Mouse (Mus musculus): Measurements from ENCODE around the gene Agbl1.

DNA sequence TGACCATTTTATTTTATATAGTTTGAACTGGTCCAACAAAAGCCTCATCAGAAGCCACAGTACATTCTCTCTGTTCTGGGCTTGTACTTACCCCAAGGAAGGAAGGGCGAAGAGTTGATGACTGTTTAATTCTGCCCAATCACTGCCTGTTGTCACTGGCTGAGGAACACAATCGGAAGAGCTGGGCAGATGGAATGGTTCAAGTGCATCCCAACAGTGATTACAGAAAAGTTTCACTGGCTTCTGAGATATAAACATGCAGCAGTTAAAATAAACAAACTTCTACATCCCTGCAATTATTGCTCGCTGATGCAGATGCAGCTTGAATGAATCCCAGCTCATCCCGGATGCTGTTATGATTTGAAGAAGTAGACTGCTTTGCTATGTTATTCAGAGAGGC lies 421.3 kb downstream of the Agbl1 start:
- TF ChIP-seq POLR2A (IDR thresholded peaks at IDR 0.05; ENCODE audit: low read depth, low read length) (no peak), RCOR1 (conservative IDR thresholded peaks at IDR 0.05; ENCODE audit: low read depth, low read length) (no peak), USF1 (IDR thresholded peaks at IDR 0.05; ENCODE audit: low read depth, low read length) (no peak), MAZ (IDR thresholded peaks at IDR 0.05; ENCODE audit: low read depth, low read length) (no peak), CHD2 (IDR thresholded peaks at IDR 0.05; ENCODE audit: low read length) (no peak), CTCF (conservative IDR thresholded peaks at IDR 0.05 in 1 of 2, IDR thresholded peaks at IDR 0.05 in 1 of 2; ENCODE audit: low read depth in 2 of 2, low read length in 2 of 2) (no peak), MYC (IDR thresholded peaks at IDR 0.05; ENCODE audit: low read depth, low read length) (no peak), HCFC1 (IDR thresholded peaks at IDR 0.05; ENCODE audit: low read depth, low read length) (no peak), E2F4 (IDR thresholded peaks at IDR 0.05; ENCODE audit: insufficient replicate concordance, low read depth, low read length) (no peak), UBTF (IDR thresholded peaks at IDR 0.05; ENCODE audit: low read depth, low read length) (no peak), ZC3H11A (IDR thresholded peaks at IDR 0.05; ENCODE audit: low read depth, low read length) (no peak), ETS1 (conservative IDR thresholded peaks at IDR 0.05; ENCODE audit: low read depth, low read length) (no peak), USF2 (conservative IDR thresholded peaks at IDR 0.05; ENCODE audit: low read depth, low read length) (no peak)

Measured in CH12.LX (cell line).